Mouse (Mus musculus) hindbrain, embryonic 13.5 days (tissue): ENCODE measurements around the gene Cfdp1. TPM values are rescaled to one million over a fixed set of nuclear protein-coding genes. Genes with fewer than 3 reads are reported as not detected.

Experiments
- ATAC-seq: fragments of 200-750 bp; cut with Nextera tagmentation; 2 replicates; pipeline ENCODE4 v1.8.0; 2017; ENCODE audit warnings: moderate TSS enrichment; ENCODE audit not compliant: low FRiP score
- H3K27ac ChIP-seq: fragments of 300-500 bp; sonication (generic); 2 replicates; pipeline ENCODE4 v1.5.1; 2015; ENCODE audit warnings: inconsistent platforms, mild to moderate bottlenecking, moderate library complexity
- H3K27me3 ChIP-seq: fragments of 300-500 bp; sonication (generic); 2 replicates; pipeline ENCODE4 v1.6.1; 2015; ENCODE audit warnings: mild to moderate bottlenecking, inconsistent platforms
- H3K36me3 ChIP-seq: fragments of 300-500 bp; sonication (generic); 2 replicates; pipeline ENCODE4 v1.6.1; 2015; ENCODE audit warnings: mild to moderate bottlenecking, inconsistent platforms
- H3K4me1 ChIP-seq: fragments of 300-500 bp; sonication (generic); replicated peaks from 2 replicates; pipeline ENCODE4 v1.6.1; 2015; ENCODE audit warnings: inconsistent platforms
- H3K4me2 ChIP-seq: fragments of 300-500 bp; sonication (generic); 2 replicates; pipeline ENCODE4 v1.6.1; 2015; ENCODE audit warnings: inconsistent platforms, mild to moderate bottlenecking, moderate library complexity
- H3K4me3 ChIP-seq: fragments of 300-500 bp; sonication (generic); 2 replicates; pipeline ENCODE4 v1.5.1; 2015; ENCODE audit warnings: mild to moderate bottlenecking, inconsistent platforms
- H3K9ac ChIP-seq: fragments of 300-500 bp; sonication (generic); 2 replicates; pipeline ENCODE4 v1.6.1; 2015; ENCODE audit warnings: mild to moderate bottlenecking, inconsistent platforms
- H3K9me3 ChIP-seq: fragments of 300-500 bp; sonication (generic); 2 replicates; pipeline ENCODE4 v1.6.1; 2016; ENCODE audit warnings: inconsistent platforms
- WGBS: fragments of 180-500 bp; shearing (Covaris S2); methylation state at CpG from one replicate; pipeline ENCODE4 v1.1.7; 2015; 5-methylcytosine and 5-hydroxymethylcytosine counted together
- polyA plus RNA-seq: library from polyadenylated mRNA; unstranded; fragments of >200 nt; fragmentation: Nextera tagmentation; extraction: Ambion mirVana; gene quantifications from 2 replicates; pipeline ENCODE4 v1.2.1, GENCODE M21; 2015

The Cfdp1 gene
- polyA plus RNA-seq, 1 experiment from 2014 or later: 199 TPM

DNA sequence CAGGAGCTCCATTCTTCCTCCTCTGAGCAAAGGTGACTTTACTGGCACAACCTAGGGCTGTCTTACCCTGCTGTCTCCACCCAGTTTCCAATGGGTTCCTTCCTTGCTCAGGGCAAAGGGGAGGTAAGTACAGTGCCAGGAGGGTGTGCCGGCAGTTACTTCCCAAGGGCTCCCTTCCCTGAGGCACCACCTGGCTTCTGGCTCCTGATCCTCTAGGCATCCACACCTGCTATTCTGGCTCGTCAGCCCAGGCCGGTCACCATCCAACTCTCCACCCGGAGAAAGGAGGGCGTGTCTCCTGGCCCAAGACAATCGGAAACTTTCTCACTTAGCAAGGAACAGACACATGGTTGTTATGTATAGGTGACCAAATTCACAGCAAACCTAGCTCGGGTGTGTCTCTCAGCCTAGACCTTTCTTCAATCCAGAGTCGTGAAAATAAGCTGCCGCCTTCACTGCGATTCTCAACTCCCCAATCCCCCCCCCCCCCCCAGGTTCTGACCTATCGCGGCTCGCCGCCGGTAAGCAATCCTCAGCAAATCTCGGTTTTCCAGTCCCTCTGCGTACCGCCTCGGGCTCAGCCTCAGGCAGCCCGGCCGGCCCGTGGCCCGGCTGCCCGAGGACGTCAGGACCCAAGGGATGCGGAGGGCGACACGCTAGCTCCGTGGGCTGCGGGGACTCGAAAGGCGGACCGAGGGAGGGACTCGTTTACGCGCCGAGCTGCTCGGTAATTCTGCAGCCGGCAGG is 122.7 kb downstream of the Cfdp1 start:
- H3K27me3 ChIP-seq: no peaks in the 10 kb centered on the region
- peak overlapping the region; percentile 73 for H3K4me3 ChIP-seq
- peak overlapping the region; percentile 83 for H3K4me2 ChIP-seq
- peak overlapping the region; percentile 90 for H3K27ac ChIP-seq
- no peaks in the 10 kb centered on the region for H3K36me3 ChIP-seq
- peak; percentile 44 for ATAC-seq
- peak overlapping the region; percentile 94 for H3K9ac ChIP-seq
- WGBS: 2% methylated on average over 38 of the region's 39 CpGs
- peaks cover 96% of the 10 kb centered on the region for H3K4me1 ChIP-seq
- no peaks in the 10 kb centered on the region for H3K9me3 ChIP-seq

DNA sequence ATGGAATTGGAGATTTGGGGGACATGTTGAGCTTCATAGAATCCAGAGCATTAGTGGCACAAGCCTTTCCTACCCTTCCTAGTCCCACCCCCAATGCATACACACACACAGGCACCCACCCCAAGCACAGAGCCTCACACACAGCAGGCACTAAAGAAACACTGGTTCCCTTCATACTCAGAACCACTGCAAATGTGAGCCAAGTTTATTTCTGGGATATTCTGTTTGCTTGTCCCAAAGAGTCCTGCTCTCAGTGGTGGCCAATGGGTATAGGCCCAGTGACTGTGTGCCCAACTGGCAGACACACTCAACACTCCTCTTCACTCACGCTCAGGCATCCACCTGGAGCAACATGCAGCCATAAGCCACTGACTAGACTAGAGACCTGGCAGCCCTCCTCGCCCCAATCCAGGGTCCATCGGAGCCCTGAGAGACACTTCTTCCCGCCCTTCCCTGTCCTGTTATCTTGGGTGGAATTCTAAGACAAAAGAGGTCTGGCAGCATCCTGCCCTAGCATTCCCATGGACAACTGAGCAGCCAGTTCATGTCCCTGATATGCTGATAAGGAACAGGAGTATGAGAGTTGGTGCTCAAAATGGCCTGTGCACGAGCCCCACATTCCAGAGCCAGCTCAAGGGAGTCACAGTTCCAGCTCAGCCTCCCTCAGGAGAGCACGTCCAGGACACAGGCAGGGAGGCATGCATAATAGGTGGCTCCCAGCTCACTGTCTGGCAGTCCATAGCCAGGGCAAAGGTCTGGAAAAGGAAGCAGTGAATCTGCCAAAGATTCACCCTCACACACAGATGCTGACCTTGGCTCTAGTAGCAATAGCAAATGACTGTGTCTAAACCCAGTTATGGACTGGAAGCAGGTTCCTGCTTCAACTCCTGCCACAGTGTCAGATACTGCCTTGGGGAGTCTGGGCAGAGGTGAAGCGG is 124.6 kb downstream of the Cfdp1 start:
- Histone ChIP-seq H3K9ac (peak overlapping the region; percentile 94), H3K4me3 (no peak overlapping the region), H3K9me3 (no peaks in the 10 kb centered on the region), H3K4me2 (no peak overlapping the region; the same call in 1 of the 2 replicates), H3K27me3 (no peaks in the 10 kb centered on the region), H3K27ac (no peak overlapping the region), H3K4me1 (peaks cover 90% of the 10 kb centered on the region), H3K36me3 (no peaks in the 10 kb centered on the region)
- 65% methylated on average over 7 of the region's 7 CpGs for WGBS
- no peak for ATAC-seq

- H3K4me2 ChIP-seq: no peak overlapping the region
- H3K27ac ChIP-seq: no peak overlapping the region
- WGBS: 71% methylated on average over 5 of the region's 5 CpGs
- no peaks in the 10 kb centered on the region for H3K27me3 ChIP-seq
- peaks cover 82% of the 10 kb centered on the region for H3K4me1 ChIP-seq
- H3K36me3 ChIP-seq: no peaks in the 10 kb centered on the region
- ATAC-seq: no peak
- no peak overlapping the region for H3K4me3 ChIP-seq
- H3K9ac ChIP-seq: peak overlapping the region; percentile 21; the same call in 1 of the 2 replicates
- no peaks in the 10 kb centered on the region for H3K9me3 ChIP-seq
Measured at GRCm38 (mm10) chr8:111728481-111728880, 125.6 kb downstream of the Cfdp1 start.

- no peak overlapping the region for H3K27ac ChIP-seq
- WGBS: 88% methylated on average over 4 of the region's 4 CpGs
- peaks cover 75% of the 10 kb centered on the region for H3K4me1 ChIP-seq
- no peak overlapping the region for H3K4me2 ChIP-seq
- no peak overlapping the region for H3K4me3 ChIP-seq
- no peak overlapping the region for H3K9ac ChIP-seq
- H3K36me3 ChIP-seq: no peaks in the 10 kb centered on the region
- H3K27me3 ChIP-seq: no peaks in the 10 kb centered on the region
- ATAC-seq: no peak
- H3K9me3 ChIP-seq: no peaks in the 10 kb centered on the region
Measured at GRCm38 (mm10) chr8:111727553-111727952, 126.5 kb downstream of the Cfdp1 start.

DNA sequence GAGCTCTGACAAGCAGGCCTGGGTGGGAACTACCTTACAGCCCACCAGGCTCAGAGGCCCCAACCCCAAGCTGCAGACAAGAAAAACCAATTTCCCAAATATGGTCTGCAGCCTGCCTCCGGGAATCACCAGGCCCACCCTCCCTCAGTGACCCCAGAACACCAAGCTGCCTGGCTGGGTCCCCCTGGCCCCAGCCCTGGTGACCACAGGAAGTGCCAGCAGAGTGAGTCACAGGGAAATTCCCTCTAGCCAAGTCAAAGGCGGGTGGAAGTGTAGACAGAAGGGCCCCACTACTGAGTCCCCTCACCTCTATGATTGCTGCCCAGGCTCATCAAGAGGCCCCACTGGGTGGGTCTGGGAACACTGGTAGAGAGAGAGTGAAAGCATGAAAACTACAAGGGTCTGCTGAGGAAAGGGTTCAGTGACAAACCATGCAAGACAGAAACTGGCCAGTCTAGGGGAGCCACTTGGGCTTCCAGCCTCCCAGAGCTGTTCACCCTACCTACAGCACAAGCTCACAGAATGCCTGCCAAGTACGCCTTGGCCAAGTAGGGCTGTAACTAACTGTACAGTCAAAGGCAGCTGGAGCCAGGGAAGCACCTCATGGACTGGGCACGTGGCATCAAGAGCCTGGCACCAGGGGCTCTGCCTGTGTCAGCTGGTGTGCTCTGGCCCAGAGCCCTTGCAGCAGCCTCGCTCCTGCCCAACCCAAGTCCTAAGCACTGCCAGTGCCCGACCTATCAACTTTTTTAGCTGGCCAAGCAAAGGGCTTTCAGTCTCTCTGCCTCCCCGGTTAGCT is 127.8 kb downstream of the Cfdp1 start:
- no peaks in the 10 kb centered on the region; the same call in 1 of the 2 replicates for H3K36me3 ChIP-seq
- H3K27ac ChIP-seq: peak overlapping the region; percentile 66
- ATAC-seq: no peak
- H3K27me3 ChIP-seq: no peaks in the 10 kb centered on the region
- WGBS: 78% methylated on average over 7 of the region's 7 CpGs
- H3K4me2 ChIP-seq: no peak overlapping the region
- H3K4me3 ChIP-seq: no peak overlapping the region
- no peaks in the 10 kb centered on the region for H3K9me3 ChIP-seq
- H3K9ac ChIP-seq: 0 out of 2 replicates have a peak overlapping the region, but pooled peaks have one; percentile 24
- H3K4me1 ChIP-seq: peaks cover 67% of the 10 kb centered on the region

DNA sequence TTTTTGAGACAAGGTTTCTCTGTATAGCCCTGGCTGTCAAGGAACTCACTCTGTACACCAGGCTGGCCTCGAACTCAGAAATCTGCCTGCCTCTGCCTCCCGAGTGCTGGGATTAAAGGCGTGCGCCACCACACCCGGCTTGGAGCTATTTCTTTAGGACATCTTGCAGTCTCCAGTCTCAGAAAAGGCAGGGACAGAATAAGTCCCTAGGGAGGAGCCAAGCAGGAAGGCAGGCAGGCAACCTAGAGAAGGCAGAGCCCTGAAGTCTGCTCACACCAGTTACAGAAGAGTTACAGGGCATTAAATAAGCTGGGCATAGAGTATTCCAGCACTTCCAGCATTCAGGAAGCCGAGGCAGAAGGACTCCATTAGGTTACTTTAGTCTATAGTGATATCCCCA is 128.8 kb downstream of the Cfdp1 start:
- Histone ChIP-seq H3K4me1 (peaks cover 64% of the 10 kb centered on the region), H3K9me3 (no peaks in the 10 kb centered on the region), H3K36me3 (peaks cover 9% of the 10 kb centered on the region), H3K9ac (no peak overlapping the region), H3K4me2 (no peak overlapping the region), H3K27me3 (no peaks in the 10 kb centered on the region), H3K4me3 (no peak overlapping the region), H3K27ac (no peak overlapping the region; the same call in 1 of the 2 replicates)
- 94% methylated on average over 6 of the region's 6 CpGs for WGBS
- ATAC-seq: no peak

- H3K4me1 ChIP-seq: peaks cover 66% of the 10 kb centered on the region
- no peak overlapping the region for H3K4me2 ChIP-seq
- ATAC-seq: no peak
- H3K27ac ChIP-seq: peak overlapping the region; percentile 62
- H3K4me3 ChIP-seq: no peak overlapping the region
- H3K9me3 ChIP-seq: no peaks in the 10 kb centered on the region
- H3K9ac ChIP-seq: no peak overlapping the region
- WGBS: 75% methylated on average over 4 of the region's 4 CpGs
- H3K36me3 ChIP-seq: peaks cover 34% of the 10 kb centered on the region
- no peaks in the 10 kb centered on the region for H3K27me3 ChIP-seq
Measured at GRCm38 (mm10) chr8:111720115-111720544, 134.0 kb downstream of the Cfdp1 start.

GRCm38 (mm10) chr8:111718937-111719336 is 135.2 kb downstream of the Cfdp1 start:
- no peaks in the 10 kb centered on the region for H3K27me3 ChIP-seq
- no peak overlapping the region for H3K4me2 ChIP-seq
- WGBS: 40% methylated on average over 5 of the region's 5 CpGs
- no peak for ATAC-seq
- peaks cover 68% of the 10 kb centered on the region for H3K4me1 ChIP-seq
- H3K9ac ChIP-seq: peak overlapping the region; percentile 25; the same call in 1 of the 2 replicates
- no peak overlapping the region for H3K4me3 ChIP-seq
- no peaks in the 10 kb centered on the region for H3K9me3 ChIP-seq
- peaks cover 45% of the 10 kb centered on the region for H3K36me3 ChIP-seq
- H3K27ac ChIP-seq: peak overlapping the region; percentile 99

Other genes starting within 250 kb of the Cfdp1 start
- 0.52 and 0.53 TPM in 2 replicates for gene Ldhd, start 223.9 kb downstream of the Cfdp1 start, polyA plus RNA-seq
- gene Zfp1, start 210.9 kb downstream of the Cfdp1 start, polyA plus RNA-seq: 27.6 and 28.1 TPM in 2 replicates
- 3.1 TPM in 1 of 2 replicates, not detected in the other for gene Ctrb1, start 163.3 kb downstream of the Cfdp1 start, polyA plus RNA-seq
- gene Bcar1, start 110.5 kb downstream of the Cfdp1 start, polyA plus RNA-seq: 55.4 and 55.6 TPM in 2 replicates
- 5.7 and 5.9 TPM in 2 replicates for gene Tmem170, start 22.5 kb upstream of the Cfdp1 start, polyA plus RNA-seq
- 4.7 and 4.9 TPM in 2 replicates for gene Chst5, start 56.2 kb upstream of the Cfdp1 start, polyA plus RNA-seq
- 16.8 and 17.6 TPM in 2 replicates for gene Tmem231, start 79.6 kb upstream of the Cfdp1 start, polyA plus RNA-seq
- 472 and 492 TPM in 2 replicates for gene Gabarapl2, start 86.4 kb upstream of the Cfdp1 start, polyA plus RNA-seq
- gene Adat1, start 138.0 kb upstream of the Cfdp1 start, polyA plus RNA-seq: 8.1 and 8.5 TPM in 2 replicates
- gene Kars, start 157.0 kb upstream of the Cfdp1 start, polyA plus RNA-seq: 171 and 172 TPM in 2 replicates
- gene Terf2ip, start 157.1 kb upstream of the Cfdp1 start, polyA plus RNA-seq: 56.4 and 58.0 TPM in 2 replicates
- 0.54 and 0.82 TPM in 2 replicates for gene Gm6793, start 160.7 kb upstream of the Cfdp1 start, polyA plus RNA-seq